Mouse (Mus musculus) right cerebral cortex, postnatal 25 days (tissue): ENCODE measurements around the gene Setd5.

Source experiments
- DNase-seq: peaks from one replicate; pipeline ENCODE4 v3.0.0; 2022

Setd5 gene

DNA sequence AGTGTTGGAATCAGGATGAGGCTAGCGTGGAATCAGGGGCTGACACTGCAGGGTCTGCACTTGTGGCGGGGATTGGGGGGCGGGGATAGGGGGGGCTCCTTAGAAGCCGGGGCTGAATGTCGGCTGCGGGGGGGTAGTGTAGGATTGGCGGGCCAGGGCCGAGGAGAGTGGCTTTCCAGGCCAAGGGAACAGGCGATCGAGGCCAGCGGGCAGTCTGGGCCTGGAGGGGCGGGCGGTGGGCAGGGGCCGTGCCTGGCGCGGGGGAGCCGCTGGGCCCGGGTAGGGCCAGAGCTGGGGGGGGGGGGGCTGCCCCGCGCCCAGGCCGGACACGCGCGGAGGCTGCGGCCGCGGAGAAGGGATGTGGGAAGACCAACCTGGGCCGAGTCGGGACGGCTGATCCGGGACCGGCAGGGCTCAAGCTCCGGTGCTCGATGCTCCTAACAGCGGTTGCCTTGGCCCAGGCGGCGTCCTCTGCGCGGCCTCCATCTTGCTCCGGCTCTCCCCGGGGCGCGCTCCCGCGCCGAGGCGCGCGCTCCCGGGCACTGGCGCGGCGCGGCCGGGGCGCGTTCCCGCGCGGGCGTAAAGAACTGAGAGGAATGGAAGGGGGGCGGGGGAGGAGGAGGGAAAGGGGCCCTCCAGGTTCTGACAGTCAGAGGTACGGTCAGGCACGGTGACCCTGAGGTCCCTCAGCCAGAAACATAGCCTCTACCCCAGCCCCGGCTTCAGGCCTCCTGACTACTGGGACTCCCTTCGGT lies 117.9 kb downstream of the Setd5 start, which contains the start of gene Lhfpl4:
Lhfpl4 (minus strand) TSS at position 544 of the 755 bp plus-strand sequence.
- peak; percentile 66 for DNase-seq

DNA sequence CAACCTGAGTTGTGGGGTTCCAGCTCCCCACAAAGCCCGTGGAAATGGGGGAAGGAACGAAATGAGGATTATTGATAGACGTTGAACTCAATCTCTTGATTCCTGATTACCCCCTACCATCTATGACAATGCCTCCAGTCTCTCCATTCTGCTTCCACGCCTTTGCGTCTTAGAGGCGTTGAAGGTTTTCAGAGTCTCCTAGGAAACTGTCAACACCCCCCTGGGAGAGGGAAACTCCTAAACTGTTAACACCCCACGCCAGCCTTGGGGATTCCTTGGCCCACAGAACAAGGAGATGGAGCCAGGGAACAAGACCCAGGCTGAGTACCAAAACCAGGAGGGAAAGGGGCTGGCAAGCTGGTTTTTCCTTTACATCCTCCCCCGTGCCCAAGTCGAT lies 118.4 kb downstream of the Setd5 start:
- peak; percentile 28 for DNase-seq
